Mouse (Mus musculus): ENCODE measurements at regions not wholly inside any gene's neighbourhood (a gene's known extent, or its start where the extent isn't known, plus 50 kb on each side); places are given as distances from the start of the nearest gene placed in this dataset.

DNA sequence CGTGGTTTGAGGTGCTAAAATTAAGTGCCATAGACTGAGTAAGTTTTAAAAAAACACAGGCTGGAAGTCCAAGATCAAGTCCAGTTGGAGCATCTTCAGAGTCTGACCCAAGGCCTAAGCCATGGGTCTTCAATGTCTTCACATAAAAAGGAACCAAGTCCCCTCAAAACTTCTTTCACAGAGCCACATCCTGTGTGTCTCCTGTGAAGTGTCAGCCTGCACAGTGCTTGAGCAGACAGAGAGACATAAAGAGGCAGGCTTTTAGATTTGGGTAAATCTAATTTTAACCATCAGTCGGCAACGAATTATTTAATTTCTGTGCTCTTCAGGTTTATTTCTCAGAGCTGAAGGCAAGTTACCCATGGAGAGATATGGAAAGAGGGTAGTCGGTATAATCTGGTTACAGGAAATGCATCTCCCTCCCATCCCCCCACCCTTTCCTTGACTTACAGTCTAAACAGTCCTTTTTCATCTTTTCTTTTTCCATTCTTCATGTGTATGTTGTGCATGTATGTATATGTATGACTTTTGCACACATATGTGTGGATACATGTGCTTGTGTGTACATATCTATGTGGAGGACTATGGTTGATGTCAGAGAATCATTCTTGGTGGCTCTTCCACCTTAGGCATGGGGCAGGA, 75.1 kb upstream of the Cxcr4 start:
- TF ChIP-seq POLR2A (IDR thresholded peaks at IDR 0.05; ENCODE audit: insufficient read depth, low read depth, low read length): no peak
- TF ChIP-seq CTCF (IDR thresholded peaks at IDR 0.05; ENCODE audit: insufficient read depth, low read depth, low read length): no peak
